Mouse (Mus musculus) heart, adult 2 months (tissue): ENCODE results near the gene Izumo4. TPM values are rescaled to one million over a fixed set of nuclear protein-coding genes. Genes with fewer than 3 reads are reported as not detected.
A peak's percentile ranks its signal among the peaks of the same experiment; 100 is the strongest.

Source experiments
- DNase-seq, 2 experiments: peaks; one replicate each; pipeline ENCODE4 v3.0.0; 2021
- H3K27ac ChIP-seq: fragments of 200-600 bp; 2 replicates; pipeline ENCODE4 v1.8.1; 2022
- H3K27me3 ChIP-seq: fragments of 200-500 bp; 2 replicates; pipeline ENCODE4 v1.6.1; 2012; ENCODE audit warnings: mild to moderate bottlenecking, low read length, inconsistent platforms, mixed read lengths; ENCODE audit not compliant: control insufficient read depth, insufficient read depth
- H3K36me3 ChIP-seq: fragments of 200-500 bp; 2 replicates; pipeline ENCODE4 v1.6.1; 2012; ENCODE audit warnings: low read length, inconsistent platforms; ENCODE audit not compliant: control insufficient read depth, insufficient read depth
- H3K4me1 ChIP-seq: fragments of 200-500 bp; 2 replicates; pipeline ENCODE4 v1.6.1; 2011; ENCODE audit warnings: low read length; ENCODE audit not compliant: control insufficient read depth, insufficient read depth
- H3K4me3 ChIP-seq: fragments of 200-600 bp; 2 replicates; pipeline ENCODE4 v1.8.1; 2022
- H3K79me2 ChIP-seq: fragments of 200-500 bp; replicated peaks from 2 replicates; pipeline ENCODE4 v1.6.1; 2012; ENCODE audit warnings: mild to moderate bottlenecking, inconsistent platforms, low read length, moderate library complexity, mixed read lengths; ENCODE audit not compliant: control insufficient read depth, insufficient read depth
- H3K9ac ChIP-seq: fragments of 200-500 bp; 2 replicates; pipeline ENCODE4 v1.6.1; 2012; ENCODE audit warnings: low read depth, mild to moderate bottlenecking, control low read depth, inconsistent platforms, low read length, mixed read lengths
- CTCF ChIP-seq: fragments of 200-600 bp; IDR thresholded peaks from 2 replicates; pipeline ENCODE4 v1.8.1; 2022; ENCODE audit warnings: antibody characterized with exemption, mild to moderate bottlenecking, moderate library complexity
- EP300 ChIP-seq: fragments of 200-500 bp; IDR thresholded peaks from 2 replicates; pipeline ENCODE4 v1.6.1; 2011; ENCODE audit warnings: low read depth, low read length, control low read depth; ENCODE audit not compliant: insufficient read depth
- POLR2A ChIP-seq: fragments of 200-500 bp; IDR thresholded peaks from 2 replicates; pipeline ENCODE4 v1.6.1; 2011; ENCODE audit warnings: mild to moderate bottlenecking, low read depth, low read length, control low read depth; ENCODE audit not compliant: insufficient read depth
- WGBS: fragments of 180-500 bp; shearing (Covaris S2); methylation state at CpG from one replicate; pipeline ENCODE4 v1.1.7; 2018; 5-methylcytosine and 5-hydroxymethylcytosine counted together
- intact Hi-C: fragments of 180-260 bp; cut with DNase I; formaldehyde crosslinking; loops from one replicate; pipeline ENCODE4 v1.15.1; 2025
- polyA plus RNA-seq: library from polyadenylated mRNA; depleted of rRNA; stranded (reverse); fragments of >200 nt; gene quantifications from 2 replicates; pipeline ENCODE4 v1.2.3, GENCODE M21; 2012
- total RNA-seq, 2 experiments: library from RNA; stranded (reverse); gene quantifications; 2 replicates each; pipeline ENCODE4 v1.2.3; 2021

The Izumo4 gene
- total and polyA plus RNA-seq, 3 experiments = 3.4 to 15.6 (median 3.8) TPM

- H3K4me1 ChIP-seq = peaks cover 10% of the 10 kb centered on the region
- H3K27me3 ChIP-seq = no peaks in the 10 kb centered on the region
- no peak for DNase-seq
- peak within 1 kb of the TSS; percentile 94 for H3K9ac ChIP-seq
- H3K4me3 ChIP-seq = peak within 1 kb of the TSS; percentile 73
- H3K27ac ChIP-seq = peak within 1 kb of the TSS; percentile 81
- TF ChIP-seq POLR2A = no peak
- TF ChIP-seq EP300 = no peak
- no peak for TF ChIP-seq CTCF
- H3K79me2 ChIP-seq = no peaks in the 10 kb centered on the region; the same call in 1 of the 2 replicates
- intact Hi-C loops = no loop called here
- 37% methylated on average over 15 of the region's 15 CpGs for WGBS
- no peaks in the 10 kb centered on the region for H3K36me3 ChIP-seq
Measured at GRCm38 (mm10) chr10:80656863-80657623, 44.9 kb upstream of the Izumo4 start, which contains the start of gene Btbd2. Gene Btbd2, minus strand, starts transcription at chr10:80657071.

GRCm38 (mm10) chr10:80658194-80658840 is 43.7 kb upstream of the Izumo4 start:
- Histone ChIP-seq H3K4me3 (no peak overlapping the region), H3K79me2 (no peaks in the 10 kb centered on the region; the same call in 1 of the 2 replicates), H3K36me3 (no peaks in the 10 kb centered on the region), H3K27me3 (no peaks in the 10 kb centered on the region), H3K27ac (no peak overlapping the region), H3K4me1 (peaks cover 10% of the 10 kb centered on the region), H3K9ac (no peak overlapping the region)
- 88% methylated on average over 14 of the region's 14 CpGs for WGBS
- intact Hi-C loops = loop anchor here (2.0 kb wide), 2 partner anchors 16 to 80 kb away; no protein-coding TSS in a partner anchor
- DNase-seq = no peak
- TF ChIP-seq EP300 (no peak), CTCF (no peak)

DNA sequence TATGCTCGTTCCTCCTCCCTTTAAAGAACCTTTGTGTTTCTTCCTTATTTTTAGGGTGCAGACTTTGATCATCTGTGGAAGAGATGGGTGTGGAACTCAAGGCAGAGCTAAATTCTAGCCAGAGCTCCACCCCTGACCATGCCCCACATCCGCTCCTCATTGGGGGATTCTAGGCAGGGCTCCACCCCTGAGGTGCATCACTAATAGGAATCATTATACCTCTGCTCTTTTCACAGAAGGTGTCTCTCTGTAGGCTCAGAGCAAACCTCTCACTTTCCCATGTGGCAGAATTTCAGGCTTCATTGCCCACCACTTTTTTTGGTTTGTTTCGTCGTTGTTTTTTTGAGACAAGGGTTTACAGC is 43.2 kb upstream of the Izumo4 start:
- Histone ChIP-seq H3K27me3 (no peaks in the 10 kb centered on the region), H3K4me3 (no peak overlapping the region), H3K79me2 (no peaks in the 10 kb centered on the region; the same call in 1 of the 2 replicates), H3K9ac (peak overlapping the region; percentile 59), H3K36me3 (no peaks in the 10 kb centered on the region), H3K27ac (no peak overlapping the region), H3K4me1 (peaks cover 13% of the 10 kb centered on the region)
- TF ChIP-seq EP300 (no peak), CTCF (no peak), POLR2A (no peak)
- intact Hi-C loops = loop anchor here (1.0 to 2.0 kb wide), 3 partner anchors 16 to 80 kb away; no protein-coding TSS in a partner anchor
- peak in 1 of 2 experiments; percentile 39 for DNase-seq
- 69% methylated on average over 4 of the region's 4 CpGs for WGBS

DNA sequence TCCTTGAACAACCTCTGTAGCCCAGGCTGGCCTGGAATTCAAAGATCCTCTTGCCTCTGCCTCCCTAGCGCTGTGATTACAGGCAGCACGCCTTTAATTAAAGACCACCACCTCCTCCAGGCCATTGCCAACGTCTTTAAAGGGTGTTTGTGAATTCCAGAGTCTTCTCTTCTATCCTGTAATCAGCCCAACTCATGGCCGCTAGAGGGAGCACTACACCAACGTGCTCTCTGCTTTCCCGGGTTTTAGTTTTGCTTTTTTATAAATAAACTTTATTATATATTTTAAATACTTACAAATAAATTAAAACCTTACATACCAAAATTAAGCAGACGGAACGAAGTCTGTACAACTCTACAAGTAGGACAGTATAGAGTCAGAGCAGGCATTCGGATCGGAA is 42.8 kb upstream of the Izumo4 start:
- H3K4me3 ChIP-seq = peak overlapping the region; percentile 42

DNA sequence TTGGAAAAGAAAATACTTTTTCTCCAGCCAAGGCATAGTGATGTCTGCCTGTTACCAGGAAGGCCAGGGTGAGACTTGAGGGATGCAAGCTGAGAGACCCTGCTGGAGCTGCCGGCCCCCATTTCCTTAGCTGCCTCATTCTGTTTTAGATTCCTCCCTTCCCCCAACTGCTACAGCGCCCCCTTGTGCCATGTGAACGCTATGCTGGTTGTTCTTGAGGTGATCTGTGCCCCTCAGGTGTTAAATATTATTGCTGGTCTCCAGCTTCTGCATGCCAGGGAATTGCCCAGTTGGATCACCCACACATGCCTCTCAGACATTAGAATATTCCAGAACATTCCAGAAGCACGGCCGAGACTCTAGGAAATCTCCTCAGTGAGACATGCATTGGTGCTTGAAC is 40.8 kb upstream of the Izumo4 start:
- no peaks in the 10 kb centered on the region for H3K79me2 ChIP-seq
- no peaks in the 10 kb centered on the region for H3K27me3 ChIP-seq
- peak; percentile 43 to 63 for DNase-seq
- peaks cover 20% of the 10 kb centered on the region for H3K4me1 ChIP-seq
- peaks cover 7% of the 10 kb centered on the region for H3K36me3 ChIP-seq
- H3K27ac ChIP-seq = no peak overlapping the region
- H3K9ac ChIP-seq = no peak overlapping the region
- WGBS = 31% methylated on average over 5 of the region's 5 CpGs
- intact Hi-C loops = no loop called here
- TF ChIP-seq CTCF (peak; percentile 72), POLR2A (no peak), EP300 (0 out of 2 replicates have a peak, but pooled peaks have one; percentile 17)
- no peak overlapping the region for H3K4me3 ChIP-seq

More for the DNA sequence above, 42.8 kb upstream of the Izumo4 start:
- 7% methylated on average over 10 of the region's 10 CpGs for WGBS
- peak overlapping the region; percentile 33; the same call in 1 of the 2 replicates for H3K27ac ChIP-seq
- no peaks in the 10 kb centered on the region; the same call in 1 of the 2 replicates for H3K79me2 ChIP-seq
- H3K27me3 ChIP-seq = no peaks in the 10 kb centered on the region
- intact Hi-C loops = loop anchor here (1.0 to 2.0 kb wide), 3 partner anchors 16 to 80 kb away; no protein-coding TSS in a partner anchor
- H3K36me3 ChIP-seq = no peaks in the 10 kb centered on the region
- DNase-seq = peak; percentile 73 to 79
- TF ChIP-seq POLR2A (no peak), CTCF (peak; percentile 92), EP300 (0 out of 2 replicates have a peak, but pooled peaks have one; percentile 39)
- H3K4me1 ChIP-seq = peaks cover 16% of the 10 kb centered on the region
- H3K9ac ChIP-seq = peak overlapping the region; percentile 59
